Mouse (Mus musculus) stomach, postnatal 0 days (tissue): Measurements from ENCODE around the gene Blcap. TPM values are rescaled to one million over a fixed set of nuclear protein-coding genes. Genes with fewer than 3 reads are reported as not detected.

Experiments used
- ATAC-seq: fragments of 200-750 bp; cut with Nextera tagmentation; 2 replicates; pipeline ENCODE4 v1.8.0; 2017; ENCODE audit not compliant: low FRiP score, low TSS enrichment
- DNase-seq: peaks from one replicate; pipeline ENCODE4 v3.0.0-alpha.2; 2016; ENCODE audit warnings: low spot score
- H3K27ac ChIP-seq: fragments of 300-500 bp; sonication (generic); replicated peaks from 2 replicates; pipeline ENCODE4 v1.5.1; 2014; ENCODE audit warnings: mild to moderate bottlenecking, control low read depth
- H3K27me3 ChIP-seq: fragments of 300-500 bp; sonication (generic); 2 replicates; pipeline ENCODE4 v1.6.1; 2014; ENCODE audit warnings: low read length; ENCODE audit not compliant: control insufficient read depth, insufficient read depth
- H3K36me3 ChIP-seq: fragments of 300-500 bp; sonication (generic); 2 replicates; pipeline ENCODE4 v1.6.1; 2014; ENCODE audit warnings: low read length, mixed read lengths; ENCODE audit not compliant: control insufficient read depth, insufficient read depth
- H3K4me1 ChIP-seq: fragments of 300-500 bp; sonication (generic); replicated peaks from 2 replicates; pipeline ENCODE4 v1.6.1; 2014; ENCODE audit warnings: antibody characterized with exemption; ENCODE audit not compliant: control insufficient read depth, insufficient read depth
- H3K4me2 ChIP-seq: fragments of 300-500 bp; sonication (generic); replicated peaks from 2 replicates; pipeline ENCODE4 v1.6.1; 2014; ENCODE audit warnings: low read depth, mild to moderate bottlenecking, control low read depth, moderate library complexity
- H3K4me3 ChIP-seq: fragments of 300-500 bp; sonication (generic); 2 replicates; pipeline ENCODE4 v1.5.1; 2014; ENCODE audit warnings: low read depth, low read length, control low read depth
- H3K9ac ChIP-seq: fragments of 300-500 bp; sonication (generic); 2 replicates; pipeline ENCODE4 v1.6.1; 2014; ENCODE audit warnings: mild to moderate bottlenecking, low read length, control low read depth, mixed read lengths
- H3K9me3 ChIP-seq: fragments of 300-500 bp; sonication (generic); 2 replicates; pipeline ENCODE4 v1.6.1; 2016; ENCODE audit warnings: low read length; ENCODE audit not compliant: control insufficient read depth
- CTCF ChIP-seq: IDR thresholded peaks from 2 replicates; pipeline ENCODE4 v1.5.1; 2016; ENCODE audit warnings: antibody characterized with exemption, low read depth, mild to moderate bottlenecking, moderate library complexity
- EP300 ChIP-seq: optimal IDR thresholded peaks from 2 replicates; pipeline ENCODE3; 2016; ENCODE audit warnings: antibody characterized with exemption
- WGBS: fragments of 180-500 bp; shearing (Covaris S2); extraction: QIAGEN DNeasy Blood & Tissue Kit; methylation state at CpG from one replicate; pipeline ENCODE4 v1.1.7; 2014; 5-methylcytosine and 5-hydroxymethylcytosine counted together
- polyA plus RNA-seq: library from polyadenylated mRNA; unstranded; fragments of >200 nt; fragmentation: Nextera tagmentation; extraction: Ambion mirVana; gene quantifications from 2 replicates; pipeline ENCODE4 v1.2.1, GENCODE M21; 2015

Gene Blcap
- polyA plus RNA-seq, 1 experiment from 2014 or later, result 30.0 TPM

DNA sequence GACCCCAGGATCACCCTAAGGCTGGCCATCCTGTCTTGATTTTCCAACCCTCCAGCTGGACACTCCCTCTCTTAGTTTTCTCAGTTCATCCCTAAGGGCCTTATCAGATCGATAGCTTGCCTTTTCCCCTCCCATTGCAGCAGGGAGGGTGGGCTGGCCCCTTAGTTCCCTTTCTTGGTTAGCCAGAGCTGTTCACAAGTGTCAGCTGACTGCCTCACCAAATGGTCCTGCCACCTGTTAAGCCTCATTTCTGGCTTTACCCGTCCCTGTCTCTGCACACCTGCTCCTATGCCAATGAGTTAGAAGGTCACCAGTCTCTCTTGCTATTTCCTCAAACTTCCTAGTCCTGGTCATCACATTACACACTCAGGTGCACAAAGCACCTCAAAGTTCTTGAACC lies 8.0 kb downstream of the Blcap start:
- DNase-seq (no peak), ATAC-seq (no peak)
- peaks cover 5% of the 10 kb centered on the region; the same call in 1 of the 2 replicates for H3K36me3 ChIP-seq
- H3K9me3 ChIP-seq, result 0 out of 2 replicates have a peak, but pooled peaks cover 7% of the 10 kb centered on the region
- H3K4me2 ChIP-seq, result no peak overlapping the region
- H3K27ac ChIP-seq, result no peak overlapping the region
- H3K27me3 ChIP-seq, result no peaks in the 10 kb centered on the region
- no peak overlapping the region for H3K9ac ChIP-seq
- TF ChIP-seq EP300, result no peak
- no peak for TF ChIP-seq CTCF
- no peaks in the 10 kb centered on the region; the same call in none of the 2 replicates for H3K4me1 ChIP-seq
- H3K4me3 ChIP-seq, result no peak overlapping the region
- 63% methylated on average over 2 of the region's 2 CpGs for WGBS

DNA sequence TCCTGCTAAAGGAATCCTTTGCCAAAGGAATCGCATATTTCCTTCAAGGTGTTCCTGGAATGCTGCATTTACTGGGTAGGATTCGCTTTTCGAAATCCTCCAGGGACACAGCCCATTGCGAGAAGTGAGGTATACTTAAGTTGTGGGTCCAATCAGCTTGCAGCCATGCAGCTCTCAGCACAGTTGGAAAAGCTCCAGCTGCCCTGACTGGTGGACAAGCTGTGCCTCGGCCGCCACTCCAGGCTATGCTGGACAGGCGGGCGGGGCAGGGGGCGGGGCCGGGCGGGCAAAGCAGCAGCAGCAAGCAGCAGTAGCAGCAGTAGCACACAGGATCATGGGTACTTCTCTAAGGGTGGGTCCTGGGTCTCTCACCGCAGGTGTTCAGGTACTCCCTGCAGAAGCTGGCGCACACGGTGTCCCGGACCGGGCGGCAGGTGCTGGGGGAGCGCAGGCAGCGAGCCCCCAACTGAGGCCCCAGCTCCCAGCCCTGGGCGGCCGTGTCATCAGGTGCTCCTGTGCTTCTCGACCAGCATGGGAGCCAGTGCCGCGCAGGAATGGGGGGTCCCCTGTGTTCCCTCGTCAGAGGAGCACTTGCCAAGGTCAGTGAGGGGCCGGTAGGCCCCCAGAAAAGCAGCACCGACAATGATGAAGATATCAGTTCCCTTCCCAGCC lies 9.8 kb downstream of the Blcap start:
- peak; percentile 89 for DNase-seq
- Histone ChIP-seq H3K4me2 (peak overlapping the region; percentile 45), H3K9ac (no peak overlapping the region), H3K36me3 (peaks cover 7% of the 10 kb centered on the region; the same call in 1 of the 2 replicates), H3K4me3 (peak overlapping the region; percentile 27), H3K4me1 (no peaks in the 10 kb centered on the region; the same call in none of the 2 replicates), H3K9me3 (0 out of 2 replicates have a peak, but pooled peaks cover 7% of the 10 kb centered on the region), H3K27me3 (no peaks in the 10 kb centered on the region), H3K27ac (no peak overlapping the region)
- ATAC-seq, result peak; percentile 88
- 42% methylated on average over 21 of the region's 27 CpGs for WGBS
- TF ChIP-seq CTCF (no peak), EP300 (no peak)

DNA sequence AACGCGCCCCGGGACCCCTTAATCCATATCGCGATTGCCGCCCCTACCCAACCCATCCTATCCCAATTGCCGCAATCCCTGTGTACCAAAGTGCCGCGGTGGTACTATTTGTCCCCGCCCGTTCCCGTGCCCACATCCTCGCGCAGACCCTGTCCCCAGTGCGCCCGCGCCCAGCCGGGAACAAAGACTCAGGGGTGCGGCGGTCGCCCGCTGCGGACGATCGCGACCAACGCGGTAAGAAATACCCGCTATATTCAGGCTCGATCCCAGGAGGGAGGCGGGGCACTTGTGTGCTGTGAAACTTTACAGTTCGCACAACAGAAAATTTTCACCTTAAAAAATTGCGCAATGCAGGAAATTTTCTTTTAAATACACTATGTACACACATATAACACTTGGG lies 10.8 kb downstream of the Blcap start:
- DNase-seq (no peak), ATAC-seq (no peak)
- 53% methylated on average over 33 of the region's 33 CpGs for WGBS
- no peaks in the 10 kb centered on the region; the same call in none of the 2 replicates for H3K4me1 ChIP-seq
- H3K27ac ChIP-seq, result no peak overlapping the region
- H3K4me3 ChIP-seq, result peak overlapping the region; percentile 39
- 0 out of 2 replicates have a peak, but pooled peaks cover 7% of the 10 kb centered on the region for H3K9me3 ChIP-seq
- peaks cover 7% of the 10 kb centered on the region; the same call in 1 of the 2 replicates for H3K36me3 ChIP-seq
- H3K9ac ChIP-seq, result peak overlapping the region; percentile 43
- TF ChIP-seq CTCF, result no peak
- TF ChIP-seq EP300, result no peak
- H3K27me3 ChIP-seq, result no peaks in the 10 kb centered on the region
- peak overlapping the region; percentile 66 for H3K4me2 ChIP-seq

DNA sequence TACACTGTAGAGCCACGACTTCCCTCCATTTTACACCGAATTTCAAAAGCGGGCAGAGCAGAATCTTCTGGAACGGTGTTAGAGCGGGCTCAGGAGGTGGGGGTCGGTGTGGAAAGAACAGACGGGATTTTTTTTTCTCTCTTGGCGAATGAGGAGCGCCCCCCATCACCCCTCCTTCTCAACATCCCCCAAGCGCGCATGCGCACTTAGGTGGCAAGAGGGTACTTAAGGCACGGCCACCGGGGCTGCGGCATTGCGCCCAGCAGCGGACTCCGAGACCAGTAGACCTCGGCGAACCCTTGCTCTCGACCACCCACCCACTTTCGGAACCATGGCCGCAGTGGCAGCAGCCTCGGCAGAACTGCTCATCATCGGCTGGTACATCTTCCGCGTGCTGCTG lies 11.2 kb downstream of the Blcap start, which contains the start of gene Nnat:
TSS of gene Nnat (plus strand) at position 221 of the 400 bp plus-strand sequence.
- ATAC-seq, result no peak
- Histone ChIP-seq H3K4me2 (peak within 1 kb of the TSS; percentile 66), H3K9ac (peak within 1 kb of the TSS; percentile 43), H3K9me3 (0 out of 2 replicates have a peak, but pooled peaks cover 7% of the 10 kb centered on the region), H3K27me3 (no peaks in the 10 kb centered on the region), H3K4me3 (peak within 1 kb of the TSS; percentile 39), H3K36me3 (peaks cover 7% of the 10 kb centered on the region; the same call in 1 of the 2 replicates), H3K4me1 (no peaks in the 10 kb centered on the region; the same call in none of the 2 replicates), H3K27ac (no peak within 1 kb of the TSS)
- TF ChIP-seq CTCF (no peak), EP300 (no peak)
- DNase-seq, result peak; percentile 31
- WGBS, result 59% methylated on average over 27 of the region's 27 CpGs

DNA sequence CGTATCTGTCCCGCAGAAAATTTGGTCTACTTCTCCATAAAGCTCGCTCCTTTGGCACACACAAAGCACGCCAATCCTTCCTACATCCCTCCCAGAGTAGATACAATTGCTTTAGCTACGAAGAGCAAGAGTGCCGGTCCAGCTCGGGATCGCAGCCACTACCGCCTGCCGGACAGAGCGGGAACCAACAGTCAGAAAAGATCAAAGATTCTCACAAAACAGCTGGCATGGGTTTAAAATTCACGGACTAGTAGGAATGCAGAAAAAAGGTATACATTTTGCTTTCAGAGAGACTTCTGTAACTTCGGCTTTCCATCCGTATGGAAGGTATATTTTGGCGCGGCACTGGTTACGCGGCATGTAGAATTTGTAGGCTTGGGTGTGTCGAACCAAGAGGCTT lies 11.6 kb downstream of the Blcap start:
- Histone ChIP-seq H3K4me1 (no peaks in the 10 kb centered on the region; the same call in 1 of the 2 replicates), H3K4me2 (peak overlapping the region; percentile 66), H3K36me3 (peaks cover 7% of the 10 kb centered on the region; the same call in 1 of the 2 replicates), H3K27me3 (no peaks in the 10 kb centered on the region), H3K27ac (no peak overlapping the region), H3K9me3 (0 out of 2 replicates have a peak, but pooled peaks cover 7% of the 10 kb centered on the region), H3K4me3 (peak overlapping the region; percentile 39), H3K9ac (no peak overlapping the region)
- TF ChIP-seq CTCF, result peak; percentile 49
- no peak for TF ChIP-seq EP300
- ATAC-seq (no peak), DNase-seq (no peak)
- 61% methylated on average over 19 of the region's 19 CpGs for WGBS

- Histone ChIP-seq H3K4me1 (no peaks in the 10 kb centered on the region), H3K27ac (no peak overlapping the region), H3K4me3 (no peak overlapping the region), H3K4me2 (no peak overlapping the region), H3K27me3 (no peaks in the 10 kb centered on the region), H3K36me3 (peaks cover 7% of the 10 kb centered on the region; the same call in 1 of the 2 replicates), H3K9ac (no peak overlapping the region), H3K9me3 (0 out of 2 replicates have a peak, but pooled peaks cover 7% of the 10 kb centered on the region)
- WGBS, result 70% methylated on average over 6 of the region's 6 CpGs
- DNase-seq, result no peak
- TF ChIP-seq EP300, result no peak
- peak; percentile 51 for TF ChIP-seq CTCF
- ATAC-seq, result no peak
Measured at GRCm38 (mm10) chr2:157558520-157558919, 12.6 kb downstream of the Blcap start.
